Mouse (Mus musculus): ENCODE measurements around the gene Tnik. TPM values are rescaled to one million over a fixed set of nuclear protein-coding genes. Genes with fewer than 3 reads are reported as not detected.

The Tnik gene
- total and polyA plus RNA-seq, 2 experiments from 2014 or later, result 61.7 to 105 TPM

- Histone ChIP-seq H3K4me3 (ENCODE audit: low read length) (no peak overlapping the region), H3K4me2 (ENCODE audit: low read depth, low read length) (no peak overlapping the region), H3K27me3 (ENCODE audit: insufficient read depth, low read length) (no peaks in the 10 kb centered on the region), H3K36me3 (ENCODE audit: insufficient read depth, low read length) (no peaks in the 10 kb centered on the region), H3K9me3 (ENCODE audit: low read length) (no peaks in the 10 kb centered on the region), H3K9ac (replicated peaks; ENCODE audit: low read length) (no peak overlapping the region), H3K27ac (no peak overlapping the region), H3K4me1 (ENCODE audit: insufficient read depth, low read length) (no peaks in the 10 kb centered on the region; the same call in 1 of the 2 replicates)
- DNase-seq (ENCODE audit: low spot score), result no peak
- no peak for TF ChIP-seq CTCF (IDR thresholded peaks at IDR 0.05; ENCODE audit: low read depth)
- no peak for ATAC-seq
- WGBS, result 90% methylated on average over 8 of the region's 8 CpGs
These were observed 58.6 kb downstream of the Tnik start for GRCm38 (mm10) chr3:28321635-28322034.

DNA sequence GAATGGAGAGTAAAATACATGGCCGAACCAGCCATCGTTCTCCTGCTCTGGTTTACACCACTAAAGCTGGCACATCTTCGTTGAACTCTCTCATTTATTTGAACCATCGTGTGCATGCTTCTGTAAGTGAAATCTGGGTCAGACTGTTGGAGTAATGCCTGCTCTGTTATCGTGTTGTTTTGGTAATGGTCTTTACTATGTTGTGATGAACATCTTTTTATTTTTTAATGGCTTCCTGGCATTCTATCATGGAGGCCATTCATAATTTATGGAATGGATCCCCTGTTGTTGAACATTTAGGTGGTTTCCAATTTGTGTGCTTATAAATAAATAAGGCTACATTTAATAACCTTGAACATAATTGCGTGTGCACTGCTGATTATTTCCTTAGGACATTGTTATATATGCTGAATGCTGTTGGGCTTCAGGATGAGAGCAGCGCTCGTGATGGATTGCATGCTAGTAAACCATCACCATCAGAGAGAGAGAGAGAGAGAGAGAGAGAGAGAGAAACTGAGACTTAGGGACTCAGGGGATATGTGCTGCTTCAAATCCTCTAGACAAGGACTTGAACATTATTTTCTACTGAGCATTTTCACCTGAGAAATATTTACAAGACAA, 62.7 kb downstream of the Tnik start:
- H3K4me3 ChIP-seq (ENCODE audit: low read length), result no peak overlapping the region
- H3K36me3 ChIP-seq (ENCODE audit: insufficient read depth, low read length), result no peaks in the 10 kb centered on the region
- no peak overlapping the region for H3K9ac ChIP-seq (replicated peaks; ENCODE audit: low read length)
- TF ChIP-seq CTCF (IDR thresholded peaks at IDR 0.05; ENCODE audit: low read depth), result no peak
- ATAC-seq (no peak), DNase-seq (ENCODE audit: low spot score) (no peak)
- no peaks in the 10 kb centered on the region; the same call in 1 of the 2 replicates for H3K4me1 ChIP-seq (ENCODE audit: insufficient read depth, low read length)
- no peaks in the 10 kb centered on the region for H3K9me3 ChIP-seq (ENCODE audit: low read length)
- 77% methylated on average over 8 of the region's 8 CpGs for WGBS
- no peak overlapping the region for H3K4me2 ChIP-seq (ENCODE audit: low read depth, low read length)
- no peak overlapping the region for H3K27ac ChIP-seq
- H3K27me3 ChIP-seq (ENCODE audit: insufficient read depth, low read length), result no peaks in the 10 kb centered on the region

DNA sequence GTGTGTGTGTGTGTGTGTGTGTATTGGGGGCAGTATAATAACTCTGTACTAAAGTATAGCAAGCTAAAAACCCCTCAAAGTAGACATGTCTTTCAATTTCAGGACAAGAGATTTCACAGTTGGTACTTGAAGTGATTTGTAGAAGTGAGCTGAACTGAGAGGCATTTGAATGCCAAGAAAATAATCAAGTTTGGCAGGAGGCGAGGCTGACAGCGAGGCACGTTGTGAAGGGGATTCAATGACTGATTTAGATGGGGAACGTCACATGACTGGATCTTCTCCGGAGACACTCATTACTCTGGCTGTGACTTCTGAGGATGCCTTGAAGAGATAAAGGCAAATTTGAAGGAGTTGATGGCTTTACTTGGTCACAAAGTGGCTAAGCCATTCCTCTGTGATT, 69.3 kb downstream of the Tnik start:
- peaks cover 15% of the 10 kb centered on the region for H3K4me1 ChIP-seq (ENCODE audit: insufficient read depth, low read length)
- no peaks in the 10 kb centered on the region for H3K9me3 ChIP-seq (ENCODE audit: low read length)
- no peak for TF ChIP-seq CTCF (IDR thresholded peaks at IDR 0.05; ENCODE audit: low read depth)
- DNase-seq (ENCODE audit: low spot score) (peak; percentile 43), ATAC-seq (no peak)
- H3K4me2 ChIP-seq (ENCODE audit: low read depth, low read length), result no peak overlapping the region
- no peak overlapping the region for H3K27ac ChIP-seq
- H3K9ac ChIP-seq (replicated peaks; ENCODE audit: low read length), result no peak overlapping the region
- H3K36me3 ChIP-seq (ENCODE audit: insufficient read depth, low read length), result no peaks in the 10 kb centered on the region
- no peaks in the 10 kb centered on the region for H3K27me3 ChIP-seq (ENCODE audit: insufficient read depth, low read length)
- WGBS, result 30% methylated on average over 5 of the region's 5 CpGs
- no peak overlapping the region for H3K4me3 ChIP-seq (ENCODE audit: low read length)

- Histone ChIP-seq H3K36me3 (ENCODE audit: insufficient read depth, low read length) (no peaks in the 10 kb centered on the region), H3K9me3 (ENCODE audit: low read length) (no peaks in the 10 kb centered on the region), H3K4me1 (ENCODE audit: insufficient read depth, low read length) (peaks cover 15% of the 10 kb centered on the region), H3K27ac (no peak overlapping the region), H3K4me3 (ENCODE audit: low read length) (no peak overlapping the region), H3K27me3 (ENCODE audit: insufficient read depth, low read length) (no peaks in the 10 kb centered on the region), H3K4me2 (ENCODE audit: low read depth, low read length) (no peak overlapping the region), H3K9ac (replicated peaks; ENCODE audit: low read length) (no peak overlapping the region)
- 46% methylated on average over 6 of the region's 6 CpGs for WGBS
- ATAC-seq, result peak; percentile 34; the same call in 1 of the 2 replicates
- no peak for TF ChIP-seq CTCF (IDR thresholded peaks at IDR 0.05; ENCODE audit: low read depth)
- peak; percentile 34 for DNase-seq (ENCODE audit: low spot score)
These were observed 70.9 kb downstream of the Tnik start for GRCm38 (mm10) chr3:28333869-28334268.

GRCm38 (mm10) chr3:28334547-28334946, 71.5 kb downstream of the Tnik start:
- Histone ChIP-seq H3K27me3 (ENCODE audit: insufficient read depth, low read length) (no peaks in the 10 kb centered on the region), H3K4me2 (ENCODE audit: low read depth, low read length) (no peak overlapping the region), H3K4me1 (ENCODE audit: insufficient read depth, low read length) (peaks cover 15% of the 10 kb centered on the region), H3K9ac (replicated peaks; ENCODE audit: low read length) (no peak overlapping the region), H3K36me3 (ENCODE audit: insufficient read depth, low read length) (no peaks in the 10 kb centered on the region), H3K4me3 (ENCODE audit: low read length) (no peak overlapping the region), H3K27ac (no peak overlapping the region), H3K9me3 (ENCODE audit: low read length) (no peaks in the 10 kb centered on the region)
- DNase-seq (ENCODE audit: low spot score) (no peak), ATAC-seq (no peak)
- TF ChIP-seq CTCF (IDR thresholded peaks at IDR 0.05; ENCODE audit: low read depth), result no peak
- 86% methylated on average over 1 of the region's 1 CpGs for WGBS

DNA sequence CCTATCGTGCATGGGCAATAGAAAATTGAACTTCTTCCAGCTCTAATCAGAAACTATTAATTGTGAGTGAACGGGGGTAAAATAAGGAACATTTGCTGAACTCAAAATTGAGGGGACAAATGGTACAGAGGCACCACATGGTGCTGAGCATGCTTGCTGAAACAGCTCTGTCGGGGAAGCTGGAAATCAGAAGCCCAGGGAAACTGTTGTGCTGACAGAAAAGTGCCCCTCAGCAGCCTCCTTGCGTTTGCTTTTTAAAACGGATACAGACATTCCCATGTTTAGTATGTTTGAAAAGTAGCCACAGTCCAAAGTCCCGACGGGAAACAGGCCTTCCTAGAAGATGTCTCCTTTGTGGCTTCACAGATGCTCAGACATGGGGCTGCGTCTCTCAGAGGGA, 77.1 kb downstream of the Tnik start:
- TF ChIP-seq CTCF (IDR thresholded peaks at IDR 0.05; ENCODE audit: low read depth), result no peak
- no peaks in the 10 kb centered on the region for H3K36me3 ChIP-seq (ENCODE audit: insufficient read depth, low read length)
- DNase-seq (ENCODE audit: low spot score), result no peak
- WGBS, result 52% methylated on average over 8 of the region's 8 CpGs
- no peak overlapping the region for H3K4me2 ChIP-seq (ENCODE audit: low read depth, low read length)
- no peak overlapping the region for H3K27ac ChIP-seq
- H3K9ac ChIP-seq (replicated peaks; ENCODE audit: low read length), result no peak overlapping the region
- no peaks in the 10 kb centered on the region for H3K9me3 ChIP-seq (ENCODE audit: low read length)
- no peak for ATAC-seq
- no peaks in the 10 kb centered on the region for H3K4me1 ChIP-seq (ENCODE audit: insufficient read depth, low read length)
- H3K27me3 ChIP-seq (ENCODE audit: insufficient read depth, low read length), result no peaks in the 10 kb centered on the region
- no peak overlapping the region for H3K4me3 ChIP-seq (ENCODE audit: low read length)

DNA sequence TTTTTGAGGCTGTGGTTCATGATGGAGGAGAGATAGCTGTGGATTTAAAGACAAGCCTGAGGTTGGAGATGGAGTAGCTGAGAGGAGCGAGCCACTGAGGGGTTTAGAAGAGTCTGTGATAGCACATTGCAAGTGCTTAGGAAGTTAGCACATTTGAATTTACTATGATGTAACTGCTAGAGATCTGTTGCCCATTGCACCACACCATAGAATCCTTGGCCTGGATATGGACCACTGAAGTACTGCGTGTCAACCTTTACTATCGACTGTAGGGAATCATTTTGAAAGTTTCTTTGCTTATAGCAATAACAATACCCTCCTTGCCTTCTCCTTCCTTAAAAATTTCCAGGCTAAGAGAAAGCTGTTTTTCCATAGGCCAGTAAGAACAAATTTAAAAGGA, 80.2 kb downstream of the Tnik start:
- Histone ChIP-seq H3K4me1 (ENCODE audit: insufficient read depth, low read length) (peaks cover 10% of the 10 kb centered on the region), H3K27me3 (ENCODE audit: insufficient read depth, low read length) (no peaks in the 10 kb centered on the region), H3K4me2 (ENCODE audit: low read depth, low read length) (no peak overlapping the region), H3K27ac (no peak overlapping the region), H3K9me3 (ENCODE audit: low read length) (no peaks in the 10 kb centered on the region), H3K9ac (replicated peaks; ENCODE audit: low read length) (no peak overlapping the region), H3K36me3 (ENCODE audit: insufficient read depth, low read length) (no peaks in the 10 kb centered on the region), H3K4me3 (ENCODE audit: low read length) (no peak overlapping the region)
- ATAC-seq (no peak), DNase-seq (ENCODE audit: low spot score) (no peak)
- 88% methylated on average over 3 of the region's 3 CpGs for WGBS
- no peak for TF ChIP-seq CTCF (IDR thresholded peaks at IDR 0.05; ENCODE audit: low read depth)
